Mouse (Mus musculus) stomach, postnatal 0 days (tissue): Measurements from ENCODE around the gene Gnptab. TPM values are rescaled to one million over a fixed set of nuclear protein-coding genes. Genes with fewer than 3 reads are reported as not detected.

Source experiments
- ATAC-seq: fragments of 200-750 bp; cut with Nextera tagmentation; 2 replicates; pipeline ENCODE4 v1.8.0; 2017; ENCODE audit not compliant: low FRiP score, low TSS enrichment
- DNase-seq: peaks from one replicate; pipeline ENCODE4 v3.0.0-alpha.2; 2016; ENCODE audit warnings: low spot score
- H3K27ac ChIP-seq: fragments of 300-500 bp; sonication (generic); replicated peaks from 2 replicates; pipeline ENCODE4 v1.5.1; 2014; ENCODE audit warnings: mild to moderate bottlenecking, control low read depth
- H3K27me3 ChIP-seq: fragments of 300-500 bp; sonication (generic); 2 replicates; pipeline ENCODE4 v1.6.1; 2014; ENCODE audit warnings: low read length; ENCODE audit not compliant: control insufficient read depth, insufficient read depth
- H3K36me3 ChIP-seq: fragments of 300-500 bp; sonication (generic); 2 replicates; pipeline ENCODE4 v1.6.1; 2014; ENCODE audit warnings: low read length, mixed read lengths; ENCODE audit not compliant: control insufficient read depth, insufficient read depth
- H3K4me1 ChIP-seq: fragments of 300-500 bp; sonication (generic); replicated peaks from 2 replicates; pipeline ENCODE4 v1.6.1; 2014; ENCODE audit warnings: antibody characterized with exemption; ENCODE audit not compliant: control insufficient read depth, insufficient read depth
- H3K4me2 ChIP-seq: fragments of 300-500 bp; sonication (generic); replicated peaks from 2 replicates; pipeline ENCODE4 v1.6.1; 2014; ENCODE audit warnings: low read depth, mild to moderate bottlenecking, control low read depth, moderate library complexity
- H3K4me3 ChIP-seq: fragments of 300-500 bp; sonication (generic); 2 replicates; pipeline ENCODE4 v1.5.1; 2014; ENCODE audit warnings: low read depth, low read length, control low read depth
- H3K9ac ChIP-seq: fragments of 300-500 bp; sonication (generic); 2 replicates; pipeline ENCODE4 v1.6.1; 2014; ENCODE audit warnings: mild to moderate bottlenecking, low read length, control low read depth, mixed read lengths
- H3K9me3 ChIP-seq: fragments of 300-500 bp; sonication (generic); 2 replicates; pipeline ENCODE4 v1.6.1; 2016; ENCODE audit warnings: low read length; ENCODE audit not compliant: control insufficient read depth
- CTCF ChIP-seq: IDR thresholded peaks from 2 replicates; pipeline ENCODE4 v1.5.1; 2016; ENCODE audit warnings: antibody characterized with exemption, low read depth, mild to moderate bottlenecking, moderate library complexity
- EP300 ChIP-seq: optimal IDR thresholded peaks from 2 replicates; pipeline ENCODE3; 2016; ENCODE audit warnings: antibody characterized with exemption
- WGBS: fragments of 180-500 bp; shearing (Covaris S2); extraction: QIAGEN DNeasy Blood & Tissue Kit; methylation state at CpG from one replicate; pipeline ENCODE4 v1.1.7; 2014; 5-methylcytosine and 5-hydroxymethylcytosine counted together
- polyA plus RNA-seq: library from polyadenylated mRNA; unstranded; fragments of >200 nt; fragmentation: Nextera tagmentation; extraction: Ambion mirVana; gene quantifications from 2 replicates; pipeline ENCODE4 v1.2.1, GENCODE M21; 2015

Gnptab gene
- polyA plus RNA-seq, 1 experiment from 2014 or later, result 4.4 TPM

DNA sequence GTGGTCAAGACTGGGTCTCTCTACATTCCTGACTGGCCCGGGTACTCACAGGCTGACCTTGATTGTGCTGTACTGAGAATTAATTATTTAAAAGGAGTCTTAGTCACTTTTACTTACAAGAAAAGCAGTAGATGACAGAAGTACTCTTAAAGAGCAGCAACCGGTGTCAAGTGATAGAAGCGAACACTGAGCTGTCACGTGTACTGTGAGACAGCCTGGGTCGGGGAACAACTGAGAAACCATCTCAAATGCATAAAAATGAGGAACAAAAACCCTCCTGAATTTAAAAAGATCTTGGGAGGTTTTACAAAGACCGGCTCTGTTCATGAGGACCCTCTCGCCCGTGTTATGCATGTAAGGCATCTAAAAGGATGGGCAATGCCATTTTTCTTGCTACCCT is 113.7 kb downstream of the Gnptab start:
- Histone ChIP-seq H3K4me2 (no peak overlapping the region), H3K4me1 (no peaks in the 10 kb centered on the region), H3K9me3 (no peaks in the 10 kb centered on the region), H3K27ac (no peak overlapping the region), H3K4me3 (no peak overlapping the region), H3K36me3 (no peaks in the 10 kb centered on the region), H3K27me3 (no peaks in the 10 kb centered on the region), H3K9ac (no peak overlapping the region)
- ATAC-seq (no peak), DNase-seq (no peak)
- no peak for TF ChIP-seq CTCF
- TF ChIP-seq EP300, result no peak
- 84% methylated on average over 8 of the region's 8 CpGs for WGBS

DNA sequence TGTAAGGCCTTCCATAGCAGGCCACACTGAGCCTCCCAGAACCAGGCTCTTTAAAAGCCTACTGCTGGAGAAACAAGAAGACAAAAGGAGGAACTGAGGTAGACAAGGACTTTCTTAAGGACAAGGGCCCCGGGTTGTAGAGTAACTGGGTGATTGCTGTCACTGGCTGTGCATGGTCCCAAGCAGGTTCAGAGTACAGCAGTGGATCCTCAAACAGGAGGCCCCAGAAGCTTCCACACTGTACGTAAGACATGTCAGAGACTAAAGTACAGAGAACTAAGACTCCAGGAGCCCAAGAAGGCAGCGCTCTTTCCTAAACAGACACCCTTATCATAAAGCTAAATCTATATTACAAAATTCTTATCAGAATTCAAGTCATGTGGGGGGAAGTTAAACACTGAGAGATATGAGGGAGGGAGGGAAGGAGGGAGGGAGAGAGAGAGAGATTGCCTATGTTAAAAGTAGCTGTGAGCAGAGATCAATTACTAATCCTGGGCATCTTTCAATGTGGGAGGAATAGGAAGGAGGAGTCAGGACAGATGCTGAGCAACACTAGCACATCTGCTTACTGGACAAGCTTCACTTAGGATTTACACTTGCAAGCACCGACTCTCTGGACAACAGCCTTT is 116.1 kb downstream of the Gnptab start:
- WGBS, result 67% methylated on average over 4 of the region's 4 CpGs
- Histone ChIP-seq H3K9ac (no peak overlapping the region), H3K27ac (no peak overlapping the region), H3K9me3 (no peaks in the 10 kb centered on the region), H3K4me2 (no peak overlapping the region), H3K4me1 (no peaks in the 10 kb centered on the region), H3K4me3 (no peak overlapping the region), H3K27me3 (no peaks in the 10 kb centered on the region), H3K36me3 (no peaks in the 10 kb centered on the region)
- DNase-seq (no peak), ATAC-seq (no peak)
- TF ChIP-seq EP300 (no peak), CTCF (no peak)

Other genes starting within 250 kb of the Gnptab start
- gene Parpbp, start 232.2 kb upstream of the Gnptab start, polyA plus RNA-seq, result 2.2 and 2.5 TPM in 2 replicates
- gene Nup37, start 232.1 kb upstream of the Gnptab start, polyA plus RNA-seq, result 32.0 and 37.4 TPM in 2 replicates
- gene Washc3, start 178.0 kb upstream of the Gnptab start, polyA plus RNA-seq, result 69.4 and 70.0 TPM in 2 replicates
- gene Dram1, start 52 bp upstream of the Gnptab start, polyA plus RNA-seq, result 2.4 and 2.8 TPM in 2 replicates
- 0.15 TPM in 2 replicates for gene Sycp3, start 80.4 kb downstream of the Gnptab start, polyA plus RNA-seq
- gene Chpt1, start 124.9 kb downstream of the Gnptab start, polyA plus RNA-seq, result 91.8 and 97.6 TPM in 2 replicates
- gene Mybpc1, start 226.0 kb downstream of the Gnptab start, polyA plus RNA-seq, result 0.57 and 0.69 TPM in 2 replicates